Mouse (Mus musculus): ENCODE results near the gene Vmn2r115.

DNA sequence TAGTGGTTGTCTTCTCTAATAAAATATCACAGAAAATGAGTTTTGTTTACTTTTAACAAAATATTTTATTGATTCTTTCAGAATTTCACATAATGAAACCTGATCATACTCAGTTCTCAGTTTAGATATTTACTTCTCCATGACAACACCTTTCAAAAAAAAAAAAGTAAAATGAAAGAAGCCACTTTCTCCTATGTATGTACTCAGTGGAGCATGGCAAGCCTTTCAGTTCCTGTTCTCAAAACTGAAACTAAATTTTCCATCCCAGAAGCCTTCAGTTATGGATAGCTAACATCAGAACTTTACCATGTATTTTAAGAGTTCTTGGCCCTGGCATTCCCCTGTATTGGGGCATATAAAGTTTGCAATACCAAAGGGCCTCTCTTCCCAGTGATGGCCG, 8.1 kb downstream of the Vmn2r115 start:
- no peak for TF ChIP-seq CTCF (IDR thresholded peaks at IDR 0.05; ENCODE audit: low read depth)
- no peak for TF ChIP-seq EP300 (IDR thresholded peaks at IDR 0.05; ENCODE audit: low read depth)
